Mouse (Mus musculus) intestine, embryonic 15.5 days (tissue): ENCODE results near the gene Gm2026. TPM values are rescaled to one million over a fixed set of nuclear protein-coding genes. Genes with fewer than 3 reads are reported as not detected.
"Not testable (repeated sequence)": the region's sequence is repeated elsewhere in the genome, so short reads cannot be mapped to it uniquely, and the experiment has no call there.

Source experiments
- ATAC-seq: fragments of 200-750 bp; cut with Nextera tagmentation; 2 replicates; pipeline ENCODE4 v1.8.0; 2017; ENCODE audit warnings: moderate TSS enrichment, moderate library complexity
- H3K27ac ChIP-seq: fragments of 300-500 bp; sonication (generic); 2 replicates; pipeline ENCODE4 v1.5.1; 2015; ENCODE audit warnings: mild to moderate bottlenecking, inconsistent platforms
- H3K27me3 ChIP-seq: fragments of 300-500 bp; sonication (generic); replicated peaks from 2 replicates; pipeline ENCODE4 v1.6.1; 2015; ENCODE audit warnings: inconsistent platforms
- H3K36me3 ChIP-seq: fragments of 300-500 bp; sonication (generic); 2 replicates; pipeline ENCODE4 v1.6.1; 2015; ENCODE audit warnings: inconsistent platforms
- H3K4me1 ChIP-seq: fragments of 300-500 bp; sonication (generic); replicated peaks from 2 replicates; pipeline ENCODE4 v1.6.1; 2015; ENCODE audit warnings: inconsistent platforms
- H3K4me2 ChIP-seq: fragments of 300-500 bp; sonication (generic); replicated peaks from 2 replicates; pipeline ENCODE4 v1.6.1; 2015; ENCODE audit warnings: mild to moderate bottlenecking, inconsistent platforms
- H3K4me3 ChIP-seq: fragments of 300-500 bp; sonication (generic); replicated peaks from 2 replicates; pipeline ENCODE4 v1.5.1; 2015; ENCODE audit warnings: inconsistent platforms
- H3K9ac ChIP-seq: fragments of 300-500 bp; sonication (generic); 2 replicates; pipeline ENCODE4 v1.6.1; 2015; ENCODE audit warnings: inconsistent platforms
- H3K9me3 ChIP-seq: fragments of 300-500 bp; sonication (generic); 2 replicates; pipeline ENCODE4 v1.6.1; 2016; ENCODE audit warnings: inconsistent platforms
- WGBS: fragments of 180-500 bp; shearing (Covaris S2); methylation state at CpG from one replicate; pipeline ENCODE4 v1.1.7; 2015; 5-methylcytosine and 5-hydroxymethylcytosine counted together
- polyA plus RNA-seq: library from polyadenylated mRNA; unstranded; fragments of >200 nt; fragmentation: Nextera tagmentation; extraction: Ambion mirVana; gene quantifications from 2 replicates; pipeline ENCODE4 v1.2.1, GENCODE M21; 2015

Gene Gm2026
- polyA plus RNA-seq = 12.0 and 19.4 TPM in 2 replicates

DNA sequence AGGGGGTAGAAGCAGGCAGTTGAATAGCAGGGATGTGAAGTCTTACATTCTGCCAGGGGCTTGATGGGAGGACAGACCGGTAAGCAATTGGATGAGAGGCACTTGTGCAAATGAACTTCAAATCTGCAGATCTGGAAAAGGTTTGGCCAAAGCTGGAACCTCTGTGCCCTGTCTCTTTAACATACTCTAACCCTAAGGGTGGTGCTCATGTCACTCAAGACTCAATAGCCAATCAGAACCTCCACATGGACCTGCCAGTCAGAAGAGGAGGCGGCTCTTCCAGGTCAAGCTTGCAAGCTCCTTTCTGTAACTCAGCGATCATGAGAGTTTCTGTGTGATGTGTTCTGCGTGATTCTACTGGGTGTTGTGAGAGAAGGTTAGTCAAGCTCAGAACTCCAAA lies at the start of gene Gm2026:
Gene Gm2026 (plus strand): TSS at position 301 of the 400 bp plus-strand sequence.
- not testable (repeated sequence) for H3K4me3 ChIP-seq, H3K27me3 ChIP-seq, ATAC-seq, H3K9ac ChIP-seq, H3K27ac ChIP-seq, H3K4me2 ChIP-seq, H3K36me3 ChIP-seq, H3K9me3 ChIP-seq, H3K4me1 ChIP-seq
- WGBS = no CpG with 5 or more reads among the region's 4 CpGs

- H3K4me3 ChIP-seq = not testable (repeated sequence)
These were observed 34.1 kb upstream of the Gm2026 start, which contains the start of gene Zfp966 for GRCm38 (mm10) chr2:175931000-175931399. TSS of gene Zfp966 (minus strand) at chr2:175931100.

More at GRCm38 (mm10) chr2:175931000-175931399, 34.1 kb upstream of the Gm2026 start, which contains the start of gene Zfp966:
- not testable (repeated sequence) for H3K27me3 ChIP-seq, H3K36me3 ChIP-seq, H3K9ac ChIP-seq, H3K4me1 ChIP-seq, H3K9me3 ChIP-seq, H3K4me2 ChIP-seq, ATAC-seq, H3K27ac ChIP-seq
- WGBS = no CpG with 5 or more reads among the region's 6 CpGs

Other genes starting within 250 kb of the Gm2026 start
- not detected in 2 replicates for gene Gm2007, start 223.8 kb upstream of the Gm2026 start, polyA plus RNA-seq
- gene Gm14288, start 164.2 kb upstream of the Gm2026 start, polyA plus RNA-seq = 1.3 and 3.5 TPM in 2 replicates
- gene Gm6710, start 96.1 kb upstream of the Gm2026 start, polyA plus RNA-seq = 17.7 and 18.1 TPM in 2 replicates
- gene Zfp966, start 34.2 kb upstream of the Gm2026 start, polyA plus RNA-seq = 2.0 and 2.5 TPM in 2 replicates
- 1.1 and 1.2 TPM in 2 replicates for gene Gm2004, start 184.5 kb downstream of the Gm2026 start, polyA plus RNA-seq